Mouse (Mus musculus): Measurements from ENCODE around the gene Crbn.

- no peak for TF ChIP-seq CTCF (IDR thresholded peaks at IDR 0.05; ENCODE audit: extremely low read depth, insufficient read depth, insufficient read length, insufficient replicate concordance)
- no peak for TF ChIP-seq POLR2A (IDR thresholded peaks at IDR 0.05; ENCODE audit: low read depth, low read length)
Measured at GRCm38 (mm10) chr6:106810686-106811085, 10.8 kb upstream of the Crbn start.
